Mouse (Mus musculus): ENCODE data around the gene Lrrc8d. TPM values are rescaled to one million over a fixed set of nuclear protein-coding genes. Genes with fewer than 3 reads are reported as not detected.

Gene Lrrc8d
- total and polyA plus RNA-seq, 3 experiments = 11.4 to 258 (median 21.9) TPM

DNA sequence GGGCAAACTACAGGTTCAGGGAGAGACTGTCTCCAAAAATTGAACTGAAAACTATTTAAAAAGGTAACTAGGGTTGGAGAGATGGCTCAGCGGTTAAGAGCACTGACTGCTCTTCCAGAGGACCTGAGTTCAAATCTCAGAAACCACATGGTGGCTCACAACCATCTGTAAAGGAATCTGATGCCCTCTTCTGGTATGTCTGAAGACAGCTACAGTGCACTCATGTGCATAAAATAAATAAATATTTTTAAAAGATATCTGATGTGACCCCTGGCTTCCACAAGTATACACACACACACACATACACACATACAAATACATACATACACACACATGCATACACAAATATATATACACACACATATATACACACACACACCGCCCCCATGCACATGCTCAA is 145.3 kb downstream of the Lrrc8d start:
- TF ChIP-seq MYC (IDR thresholded peaks at IDR 0.05; ENCODE audit: low read depth, low read length) (no peak), RCOR1 (IDR thresholded peaks at IDR 0.05; ENCODE audit: low read depth, low read length) (no peak), ZC3H11A (IDR thresholded peaks at IDR 0.05; ENCODE audit: low read depth, low read length) (no peak), UBTF (IDR thresholded peaks at IDR 0.05; ENCODE audit: borderline replicate concordance, insufficient read depth, low read depth, low read length) (no peak), POLR2AphosphoS2 (IDR thresholded peaks at IDR 0.05; ENCODE audit: low read length) (no peak), RAD21 (IDR thresholded peaks at IDR 0.05; ENCODE audit: low read depth, low read length) (no peak), POLR2AphosphoS5 (IDR thresholded peaks at IDR 0.05; ENCODE audit: borderline replicate concordance, low read depth, low read length) (no peak), CTCF (IDR thresholded peaks at IDR 0.05 in 2 of 3, conservative IDR thresholded peaks at IDR 0.05 in 1 of 3; ENCODE audit: control insufficient read depth in 1 of 3, insufficient read depth in 1 of 3, low read depth in 2 of 3, low read length in 3 of 3, poor library complexity in 1 of 3, severe bottlenecking in 1 of 3) (no peak), CHD1 (IDR thresholded peaks at IDR 0.05; ENCODE audit: low read depth, low read length) (no peak), ZNF384 (IDR thresholded peaks at IDR 0.05; ENCODE audit: low read depth, low read length) (no peak), SMC3 (IDR thresholded peaks at IDR 0.05; ENCODE audit: low read depth, low read length) (no peak), POLR2A (IDR thresholded peaks at IDR 0.05; ENCODE audit: control insufficient read depth in 1 of 2, insufficient read depth in 1 of 2, low read depth in 1 of 2, low read length in 2 of 2, poor library complexity in 1 of 2) (no peak), MXI1 (IDR thresholded peaks at IDR 0.05; ENCODE audit: low read depth, low read length) (no peak), MAZ (IDR thresholded peaks at IDR 0.05; ENCODE audit: low read depth, low read length) (no peak), GATA1 (IDR thresholded peaks at IDR 0.05; ENCODE audit: low read depth, low read length) (no peak)
- Histone ChIP-seq H3K4me3 (ENCODE audit: control insufficient read depth in 1 of 2, insufficient read depth in 1 of 2, low read depth in 2 of 2, low read length in 2 of 2) (no peak overlapping the region), H3K27ac (ENCODE audit: control insufficient read depth, low read depth, low read length) (no peak overlapping the region), H3K27me3 (ENCODE audit: control insufficient read depth in 1 of 2, insufficient read depth in 2 of 2, low read length in 2 of 2) (no peaks in the 10 kb centered on the region), H3K9me3 (replicated peaks; ENCODE audit: insufficient read depth, low read length) (no peaks in the 10 kb centered on the region), H3K9ac (ENCODE audit: control insufficient read depth, low read depth, low read length, poor library complexity, severe bottlenecking) (no peak overlapping the region), H3K4me1 (ENCODE audit: control insufficient read depth in 1 of 2, insufficient read depth in 2 of 2, low read length in 2 of 2) (peaks cover 0 to 9% of the 10 kb centered on the region in 2 experiments; a peak in 2 of 4 replicates), H3K36me3 (ENCODE audit: control insufficient read depth in 1 of 2, insufficient read depth in 2 of 2, low read length in 2 of 2) (no peaks in the 10 kb centered on the region; a peak in 1 of 4 replicates), H3K79me2 (ENCODE audit: control insufficient read depth, insufficient read depth, low read length, poor library complexity) (no peaks in the 10 kb centered on the region)
- no peak for DNase-seq (ENCODE audit: low read depth, low spot score)

DNA sequence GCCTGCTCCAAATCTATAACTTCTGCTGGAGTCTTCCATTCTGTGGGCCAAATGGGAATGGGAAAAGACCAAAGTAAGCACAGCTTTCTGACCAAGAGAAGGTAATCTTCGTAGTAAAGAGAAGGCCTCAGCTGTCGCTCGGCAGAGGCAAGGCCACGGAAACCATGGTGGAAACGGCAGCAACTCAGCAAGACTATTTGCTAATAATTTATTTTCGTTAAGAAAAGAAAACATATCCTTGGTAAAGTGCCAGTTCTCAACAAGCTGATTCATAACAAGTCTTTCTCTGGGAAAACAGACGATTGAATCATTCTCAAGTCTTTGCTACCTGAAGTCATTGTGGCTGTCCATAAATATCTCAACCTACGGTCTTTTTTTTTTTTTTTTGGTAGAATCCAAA is 148.0 kb downstream of the Lrrc8d start:
- Histone ChIP-seq H3K4me1 (ENCODE audit: control insufficient read depth in 1 of 2, insufficient read depth in 2 of 2, low read length in 2 of 2) (peaks cover 0 to 5% of the 10 kb centered on the region in 2 experiments; a peak in 1 of 4 replicates), H3K9me3 (replicated peaks; ENCODE audit: insufficient read depth, low read length) (no peaks in the 10 kb centered on the region), H3K4me3 (ENCODE audit: control insufficient read depth in 1 of 2, insufficient read depth in 1 of 2, low read depth in 2 of 2, low read length in 2 of 2) (no peak overlapping the region), H3K9ac (ENCODE audit: control insufficient read depth, low read depth, low read length, poor library complexity, severe bottlenecking) (no peak overlapping the region), H3K79me2 (ENCODE audit: control insufficient read depth, insufficient read depth, low read length, poor library complexity) (no peaks in the 10 kb centered on the region), H3K36me3 (ENCODE audit: control insufficient read depth in 1 of 2, insufficient read depth in 2 of 2, low read length in 2 of 2) (no peaks in the 10 kb centered on the region; a peak in 1 of 4 replicates), H3K27ac (ENCODE audit: control insufficient read depth, low read depth, low read length) (no peak overlapping the region), H3K27me3 (ENCODE audit: control insufficient read depth in 1 of 2, insufficient read depth in 2 of 2, low read length in 2 of 2) (no peaks in the 10 kb centered on the region)
- TF ChIP-seq CHD2 (IDR thresholded peaks at IDR 0.05; ENCODE audit: low read length) (no peak), MXI1 (IDR thresholded peaks at IDR 0.05; ENCODE audit: low read depth, low read length) (no peak), POLR2A (IDR thresholded peaks at IDR 0.05; ENCODE audit: control insufficient read depth in 1 of 2, insufficient read depth in 1 of 2, low read depth in 1 of 2, low read length in 2 of 2, poor library complexity in 1 of 2) (no peak), USF1 (IDR thresholded peaks at IDR 0.05; ENCODE audit: low read depth, low read length) (no peak), NELFE (IDR thresholded peaks at IDR 0.05; ENCODE audit: low read depth, low read length) (no peak), JUND (IDR thresholded peaks at IDR 0.05; ENCODE audit: low read depth, low read length) (no peak), UBTF (IDR thresholded peaks at IDR 0.05; ENCODE audit: borderline replicate concordance, insufficient read depth, low read depth, low read length) (no peak), SMC3 (IDR thresholded peaks at IDR 0.05; ENCODE audit: low read depth, low read length) (no peak), GATA1 (IDR thresholded peaks at IDR 0.05; ENCODE audit: low read depth, low read length) (no peak), POLR2AphosphoS5 (IDR thresholded peaks at IDR 0.05; ENCODE audit: borderline replicate concordance, low read depth, low read length) (no peak), RAD21 (IDR thresholded peaks at IDR 0.05; ENCODE audit: low read depth, low read length) (no peak), TAL1 (IDR thresholded peaks at IDR 0.05; ENCODE audit: low read length) (no peak), ZKSCAN1 (IDR thresholded peaks at IDR 0.05; ENCODE audit: low read depth, low read length) (no peak), GABPA (IDR thresholded peaks at IDR 0.05; ENCODE audit: low read depth, low read length) (no peak), MYC (IDR thresholded peaks at IDR 0.05; ENCODE audit: low read depth, low read length) (no peak), HCFC1 (IDR thresholded peaks at IDR 0.05; ENCODE audit: low read depth, low read length) (no peak), NRF1 (IDR thresholded peaks at IDR 0.05; ENCODE audit: insufficient read depth, low read depth, low read length, poor library complexity, severe bottlenecking) (no peak)
- no peak for DNase-seq (ENCODE audit: low read depth, low spot score)

Data from MEL (cell line).